Mouse (Mus musculus): Measurements from ENCODE around the gene Fut1. TPM values are rescaled to one million over a fixed set of nuclear protein-coding genes. Genes with fewer than 3 reads are reported as not detected.

Gene Fut1
- polyA plus RNA-seq, 1 experiment from 2014 or later = not detected

DNA sequence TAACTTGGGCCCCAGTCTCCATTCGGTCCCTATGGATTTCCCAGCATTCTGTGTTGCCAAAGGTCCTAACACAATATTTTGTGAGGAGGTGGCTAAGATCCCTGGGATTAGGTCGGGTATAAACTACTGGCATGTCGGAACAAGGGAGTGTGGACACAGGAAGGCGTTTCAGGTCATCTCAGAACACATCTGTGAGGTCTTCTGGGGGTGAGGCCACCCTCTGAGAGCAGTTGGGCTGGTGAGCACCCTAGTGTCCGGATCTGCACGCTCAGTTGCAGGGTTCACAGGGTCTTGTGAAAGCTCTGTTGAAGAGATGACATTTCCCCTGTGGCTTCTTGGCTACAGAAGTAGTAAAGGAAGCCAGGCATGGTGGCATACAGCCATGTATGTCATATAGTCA is 31.2 kb upstream of the Fut1 start:
- no peak for DNase-seq (ENCODE audit: low spot score)
- Histone ChIP-seq H3K4me3 (ENCODE audit: low read depth, low read length) (no peak overlapping the region), H3K36me3 (ENCODE audit: control insufficient read depth, insufficient read depth, low read length) (no peaks in the 10 kb centered on the region), H3K4me2 (replicated peaks; ENCODE audit: low read depth, low read length) (no peak overlapping the region), H3K4me1 (replicated peaks; ENCODE audit: control insufficient read depth, insufficient read depth, low read length) (no peaks in the 10 kb centered on the region), H3K9me3 (ENCODE audit: control insufficient read depth, low read length) (no peaks in the 10 kb centered on the region), H3K27ac (ENCODE audit: low read depth, low read length) (no peak overlapping the region), H3K9ac (ENCODE audit: low read depth, low read length) (no peak overlapping the region), H3K27me3 (ENCODE audit: control insufficient read depth, insufficient read depth, low read length) (no peaks in the 10 kb centered on the region)
- 88% methylated on average over 6 of the region's 6 CpGs for WGBS
- ATAC-seq (ENCODE audit: low FRiP score) = no peak

DNA sequence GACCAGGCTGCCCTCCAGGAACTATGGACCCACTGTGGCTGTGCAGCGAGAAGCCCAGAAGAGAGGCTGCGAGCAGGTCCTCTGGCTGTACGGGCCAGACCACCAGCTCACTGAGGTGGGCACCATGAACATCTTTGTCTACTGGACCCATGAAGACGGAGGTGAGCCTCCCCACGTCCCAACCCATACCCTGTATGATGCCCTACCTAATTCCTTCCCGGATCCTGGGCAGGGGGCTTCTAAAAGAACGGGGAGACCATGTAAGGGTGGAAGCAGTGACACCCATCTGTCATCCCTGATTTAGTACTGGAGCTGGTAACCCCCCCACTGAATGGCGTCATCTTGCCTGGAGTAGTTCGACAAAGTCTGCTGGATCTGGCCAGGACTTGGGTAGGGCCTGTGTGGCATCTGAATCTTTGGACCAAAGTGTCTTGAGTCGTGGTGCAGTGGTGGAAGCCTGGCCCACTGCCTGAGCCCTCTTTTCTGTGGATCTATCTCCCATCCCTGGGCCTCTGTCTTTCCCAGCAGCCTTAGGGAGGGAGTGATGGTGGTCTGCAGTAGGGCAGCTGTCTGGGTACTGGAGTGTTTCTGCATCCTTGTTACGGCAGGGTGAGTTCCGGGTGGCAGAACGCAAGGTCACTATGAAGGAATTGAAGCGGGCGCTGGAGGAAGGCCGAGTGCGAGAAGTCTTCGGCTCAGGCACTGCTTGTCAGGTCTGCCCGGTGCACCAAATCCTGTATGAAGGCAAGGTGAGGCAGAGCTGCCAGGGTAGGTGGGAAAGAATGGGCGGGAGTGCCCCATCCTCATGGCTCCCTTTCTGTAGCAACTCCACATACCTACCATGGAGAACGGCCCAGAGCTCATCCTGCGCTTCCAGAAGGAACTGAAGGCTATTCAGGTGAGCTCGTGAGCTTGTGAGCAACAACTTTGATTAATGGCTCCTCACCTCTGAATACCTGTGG is 29.2 kb upstream of the Fut1 start:
- DNase-seq (ENCODE audit: low spot score) (no peak), ATAC-seq (ENCODE audit: low FRiP score) (no peak)
- Histone ChIP-seq H3K4me1 (replicated peaks; ENCODE audit: control insufficient read depth, insufficient read depth, low read length) (no peaks in the 10 kb centered on the region), H3K9me3 (ENCODE audit: control insufficient read depth, low read length) (no peaks in the 10 kb centered on the region), H3K9ac (ENCODE audit: low read depth, low read length) (no peak overlapping the region), H3K27me3 (ENCODE audit: control insufficient read depth, insufficient read depth, low read length) (no peaks in the 10 kb centered on the region), H3K4me3 (ENCODE audit: low read depth, low read length) (no peak overlapping the region), H3K4me2 (replicated peaks; ENCODE audit: low read depth, low read length) (no peak overlapping the region), H3K36me3 (ENCODE audit: control insufficient read depth, insufficient read depth, low read length) (no peaks in the 10 kb centered on the region), H3K27ac (ENCODE audit: low read depth, low read length) (no peak overlapping the region)
- 94% methylated on average over 23 of the region's 23 CpGs for WGBS

DNA sequence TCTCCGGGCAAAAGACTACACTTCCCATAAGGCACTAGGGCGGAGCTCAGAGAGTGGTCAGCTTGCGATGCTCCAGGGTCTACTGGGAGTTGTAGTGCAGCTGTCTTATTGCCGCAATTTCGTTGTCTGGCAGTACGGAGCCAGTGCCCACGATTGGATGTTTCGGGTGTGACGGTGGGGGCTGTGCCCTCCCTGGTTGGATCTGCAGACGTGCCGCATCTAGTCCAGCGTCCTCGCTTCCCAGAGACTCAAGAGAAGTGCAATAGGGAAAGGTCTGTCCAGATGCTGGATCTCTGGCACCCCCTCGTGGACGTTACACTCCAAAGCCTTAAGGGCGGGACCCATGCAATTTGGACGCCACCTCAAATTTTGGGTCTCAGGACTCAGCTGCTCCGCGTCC is 27.9 kb upstream of the Fut1 start:
- no peaks in the 10 kb centered on the region for H3K36me3 ChIP-seq (ENCODE audit: control insufficient read depth, insufficient read depth, low read length)
- peak; percentile 94 for DNase-seq (ENCODE audit: low spot score)
- H3K27me3 ChIP-seq (ENCODE audit: control insufficient read depth, insufficient read depth, low read length) = no peaks in the 10 kb centered on the region
- no peaks in the 10 kb centered on the region for H3K9me3 ChIP-seq (ENCODE audit: control insufficient read depth, low read length)
- peak overlapping the region; percentile 47; the same call in 1 of the 2 replicates for H3K9ac ChIP-seq (ENCODE audit: low read depth, low read length)
- H3K4me2 ChIP-seq (replicated peaks; ENCODE audit: low read depth, low read length) = peak overlapping the region; percentile 41
- H3K27ac ChIP-seq (ENCODE audit: low read depth, low read length) = no peak overlapping the region; the same call in 1 of the 2 replicates
- ATAC-seq (ENCODE audit: low FRiP score) = peak; percentile 97
- H3K4me3 ChIP-seq (ENCODE audit: low read depth, low read length) = peak overlapping the region; percentile 25
- H3K4me1 ChIP-seq (replicated peaks; ENCODE audit: control insufficient read depth, insufficient read depth, low read length) = no peaks in the 10 kb centered on the region
- 5% methylated on average over 19 of the region's 19 CpGs for WGBS

DNA sequence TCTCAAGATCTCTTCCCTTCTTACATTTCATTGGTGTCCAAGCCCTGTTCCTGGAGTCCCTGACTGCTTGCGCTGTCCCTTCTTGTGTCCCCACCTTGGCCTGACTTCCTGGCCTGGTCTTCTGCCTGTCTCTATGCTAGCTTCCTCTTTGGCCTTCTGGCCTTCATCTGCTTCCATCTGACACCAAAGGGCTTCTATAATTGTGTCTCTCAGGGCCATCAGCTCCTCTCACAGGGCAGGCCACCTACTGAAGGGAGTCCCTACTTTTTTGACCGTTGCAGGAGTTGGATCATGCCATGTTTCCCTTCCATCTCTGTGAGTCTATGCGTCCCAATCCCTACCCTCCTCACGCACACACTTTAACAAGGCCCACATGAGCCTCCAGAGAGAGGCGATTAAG is 27.2 kb upstream of the Fut1 start:
- Histone ChIP-seq H3K27ac (ENCODE audit: low read depth, low read length) (no peak overlapping the region), H3K4me2 (replicated peaks; ENCODE audit: low read depth, low read length) (no peak overlapping the region), H3K9ac (ENCODE audit: low read depth, low read length) (no peak overlapping the region), H3K36me3 (ENCODE audit: control insufficient read depth, insufficient read depth, low read length) (no peaks in the 10 kb centered on the region), H3K4me1 (replicated peaks; ENCODE audit: control insufficient read depth, insufficient read depth, low read length) (no peaks in the 10 kb centered on the region), H3K9me3 (ENCODE audit: control insufficient read depth, low read length) (no peaks in the 10 kb centered on the region), H3K4me3 (ENCODE audit: low read depth, low read length) (no peak overlapping the region), H3K27me3 (ENCODE audit: control insufficient read depth, insufficient read depth, low read length) (no peaks in the 10 kb centered on the region)
- 95% methylated on average over 5 of the region's 5 CpGs for WGBS
- no peak for DNase-seq (ENCODE audit: low spot score)
- no peak for ATAC-seq (ENCODE audit: low FRiP score)

DNA sequence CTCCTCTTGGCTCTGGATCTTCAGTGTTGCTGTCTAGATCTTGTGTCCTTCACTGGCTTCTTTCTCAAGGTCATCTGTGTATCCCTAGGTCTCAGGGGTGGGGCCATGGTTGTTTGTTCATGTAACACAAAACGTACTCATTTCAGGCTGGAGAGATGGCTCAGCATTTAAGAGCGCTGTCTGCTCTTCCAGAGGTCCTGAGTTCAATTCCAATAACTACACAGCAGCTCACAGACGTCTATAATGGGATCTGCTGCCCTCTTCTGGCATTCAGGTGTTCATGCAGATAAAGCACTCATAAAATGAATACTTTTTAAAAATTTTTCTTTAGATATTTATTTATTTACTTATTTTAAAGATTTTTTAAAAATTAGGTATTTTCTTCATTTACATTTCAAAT is 26.2 kb upstream of the Fut1 start:
- WGBS = 70% methylated on average over 3 of the region's 3 CpGs
- Histone ChIP-seq H3K4me3 (ENCODE audit: low read depth, low read length) (no peak overlapping the region), H3K9ac (ENCODE audit: low read depth, low read length) (no peak overlapping the region), H3K36me3 (ENCODE audit: control insufficient read depth, insufficient read depth, low read length) (no peaks in the 10 kb centered on the region), H3K27ac (ENCODE audit: low read depth, low read length) (no peak overlapping the region), H3K4me2 (replicated peaks; ENCODE audit: low read depth, low read length) (no peak overlapping the region), H3K9me3 (ENCODE audit: control insufficient read depth, low read length) (no peaks in the 10 kb centered on the region), H3K27me3 (ENCODE audit: control insufficient read depth, insufficient read depth, low read length) (no peaks in the 10 kb centered on the region), H3K4me1 (replicated peaks; ENCODE audit: control insufficient read depth, insufficient read depth, low read length) (no peaks in the 10 kb centered on the region)
- DNase-seq (ENCODE audit: low spot score) (no peak), ATAC-seq (ENCODE audit: low FRiP score) (no peak)

DNA sequence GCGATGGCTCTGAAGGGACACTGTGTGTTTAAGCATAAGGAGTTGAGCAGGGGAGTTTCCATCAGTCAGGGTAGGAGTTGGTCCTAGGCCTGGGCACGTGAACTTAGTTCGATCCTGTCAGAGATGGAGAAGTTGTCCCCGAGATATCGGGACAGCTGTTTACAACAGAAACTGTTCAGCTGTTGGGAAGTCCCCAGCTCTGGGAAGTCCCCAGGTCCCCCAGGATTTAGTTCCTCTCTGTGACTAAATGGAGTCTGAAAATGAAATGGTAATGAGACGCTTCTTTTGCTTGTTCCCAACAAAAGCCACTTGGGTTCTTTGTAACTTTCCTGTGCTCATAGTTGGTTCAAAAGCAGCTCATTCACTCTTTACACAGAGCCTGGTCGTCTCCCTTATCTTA is 25.2 kb upstream of the Fut1 start:
- ATAC-seq (ENCODE audit: low FRiP score) (no peak), DNase-seq (ENCODE audit: low spot score) (no peak)
- no peaks in the 10 kb centered on the region for H3K4me1 ChIP-seq (replicated peaks; ENCODE audit: control insufficient read depth, insufficient read depth, low read length)
- H3K36me3 ChIP-seq (ENCODE audit: control insufficient read depth, insufficient read depth, low read length) = no peaks in the 10 kb centered on the region
- H3K9me3 ChIP-seq (ENCODE audit: control insufficient read depth, low read length) = no peaks in the 10 kb centered on the region
- no peak overlapping the region for H3K27ac ChIP-seq (ENCODE audit: low read depth, low read length)
- no peaks in the 10 kb centered on the region for H3K27me3 ChIP-seq (ENCODE audit: control insufficient read depth, insufficient read depth, low read length)
- H3K4me2 ChIP-seq (replicated peaks; ENCODE audit: low read depth, low read length) = no peak overlapping the region
- WGBS = 81% methylated on average over 7 of the region's 7 CpGs
- no peak overlapping the region for H3K9ac ChIP-seq (ENCODE audit: low read depth, low read length)
- H3K4me3 ChIP-seq (ENCODE audit: low read depth, low read length) = no peak overlapping the region

DNA sequence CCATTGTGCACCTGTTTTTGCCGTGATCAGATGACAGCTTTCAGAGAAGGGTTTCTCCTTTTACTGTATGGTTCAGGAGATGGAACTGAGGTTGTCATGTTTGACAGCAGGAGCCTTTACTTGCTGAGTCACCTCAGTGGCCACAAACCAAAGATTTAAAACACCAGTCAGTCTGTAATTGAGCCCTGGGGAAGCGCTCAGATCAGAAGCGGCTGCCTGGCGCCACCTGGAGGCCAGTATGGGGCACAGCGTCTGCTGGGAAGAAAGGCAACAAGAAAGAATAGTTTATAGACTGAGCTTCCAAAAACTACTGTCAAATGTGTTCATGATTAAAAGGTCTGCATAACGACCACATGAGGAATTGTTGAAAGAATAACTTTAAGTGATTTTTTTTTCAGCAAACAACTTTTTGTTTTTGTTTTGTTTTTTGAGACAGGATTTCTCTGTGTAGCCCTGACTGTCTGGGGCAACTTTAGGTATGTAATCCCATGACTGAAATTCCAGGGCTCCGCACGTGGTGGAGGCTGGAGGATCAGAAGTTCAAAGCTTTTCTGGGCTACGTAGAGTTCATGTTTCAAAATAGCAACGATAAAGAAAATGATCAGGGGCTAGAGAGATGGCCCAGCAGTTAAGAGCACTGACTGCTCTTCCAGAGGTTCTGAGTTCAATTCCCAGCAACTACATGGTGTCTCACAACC is 23.8 kb upstream of the Fut1 start:
- H3K4me3 ChIP-seq (ENCODE audit: low read depth, low read length) = no peak overlapping the region
- H3K9ac ChIP-seq (ENCODE audit: low read depth, low read length) = no peak overlapping the region
- H3K27me3 ChIP-seq (ENCODE audit: control insufficient read depth, insufficient read depth, low read length) = no peaks in the 10 kb centered on the region
- 27% methylated on average over 10 of the region's 10 CpGs for WGBS
- no peaks in the 10 kb centered on the region for H3K4me1 ChIP-seq (replicated peaks; ENCODE audit: control insufficient read depth, insufficient read depth, low read length)
- H3K27ac ChIP-seq (ENCODE audit: low read depth, low read length) = no peak overlapping the region
- DNase-seq (ENCODE audit: low spot score) = peak; percentile 80
- H3K9me3 ChIP-seq (ENCODE audit: control insufficient read depth, low read length) = no peaks in the 10 kb centered on the region
- H3K36me3 ChIP-seq (ENCODE audit: control insufficient read depth, insufficient read depth, low read length) = no peaks in the 10 kb centered on the region
- no peak for ATAC-seq (ENCODE audit: low FRiP score)
- no peak overlapping the region for H3K4me2 ChIP-seq (replicated peaks; ENCODE audit: low read depth, low read length)

DNA sequence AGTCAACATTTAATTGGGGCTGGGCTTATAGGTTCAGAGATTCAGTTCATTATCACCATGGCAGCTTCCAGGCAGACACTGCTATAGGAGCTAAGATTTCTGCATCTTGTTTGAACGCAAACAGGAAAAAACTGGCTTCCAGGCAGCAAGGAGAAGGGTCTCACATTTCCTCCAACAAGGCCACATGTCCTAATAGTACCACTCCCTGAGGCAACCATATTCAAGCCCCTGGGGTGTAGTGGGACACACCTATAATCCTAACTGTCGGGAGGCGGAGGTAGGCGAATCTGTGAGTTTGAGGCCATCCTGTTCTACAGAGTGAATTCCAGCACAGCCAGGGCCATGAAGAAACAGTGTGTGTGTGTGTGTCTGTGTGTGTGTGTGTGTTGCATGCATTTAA is 21.9 kb upstream of the Fut1 start:
- 86% methylated on average over 4 of the region's 4 CpGs for WGBS
- DNase-seq (ENCODE audit: low spot score) = no peak
- Histone ChIP-seq H3K9ac (ENCODE audit: low read depth, low read length) (no peak overlapping the region), H3K4me2 (replicated peaks; ENCODE audit: low read depth, low read length) (no peak overlapping the region), H3K4me1 (replicated peaks; ENCODE audit: control insufficient read depth, insufficient read depth, low read length) (no peaks in the 10 kb centered on the region), H3K27ac (ENCODE audit: low read depth, low read length) (no peak overlapping the region), H3K4me3 (ENCODE audit: low read depth, low read length) (no peak overlapping the region), H3K36me3 (ENCODE audit: control insufficient read depth, insufficient read depth, low read length) (no peaks in the 10 kb centered on the region), H3K27me3 (ENCODE audit: control insufficient read depth, insufficient read depth, low read length) (no peaks in the 10 kb centered on the region), H3K9me3 (ENCODE audit: control insufficient read depth, low read length) (no peaks in the 10 kb centered on the region)
- no peak for ATAC-seq (ENCODE audit: low FRiP score)

Data from hindbrain, embryonic 11.5 days (tissue).